Mouse (Mus musculus) limb, embryonic 14.5 days (tissue): Measurements from ENCODE around the gene Slc4a1. TPM values are rescaled to one million over a fixed set of nuclear protein-coding genes. Genes with fewer than 3 reads are reported as not detected.

ENCODE experiments used
- ATAC-seq: fragments of 200-750 bp; cut with Nextera tagmentation; 2 replicates; pipeline ENCODE4 v1.8.0; 2017; ENCODE audit warnings: low read depth, moderate number of reproducible peaks, moderate TSS enrichment; ENCODE audit not compliant: low FRiP score
- DNase-seq: peaks from one replicate; pipeline ENCODE4 v3.0.0-alpha.2; 2015; ENCODE audit warnings: low spot score
- H3K27ac ChIP-seq: fragments of 300-500 bp; sonication (generic); replicated peaks from 2 replicates; pipeline ENCODE4 v1.5.1; 2014; ENCODE audit warnings: low read depth, mild to moderate bottlenecking, low read length, moderate library complexity, mixed read lengths
- H3K27me3 ChIP-seq: fragments of 300-500 bp; sonication (generic); 2 replicates; pipeline ENCODE4 v1.6.1; 2014; ENCODE audit warnings: low read length, mixed read lengths; ENCODE audit not compliant: control insufficient read depth, insufficient read depth
- H3K36me3 ChIP-seq: fragments of 300-500 bp; sonication (generic); 2 replicates; pipeline ENCODE4 v1.6.1; 2014; ENCODE audit warnings: mild to moderate bottlenecking, low read length, moderate library complexity, mixed read lengths; ENCODE audit not compliant: control insufficient read depth, insufficient read depth
- H3K4me1 ChIP-seq: fragments of 300-500 bp; sonication (generic); 2 replicates; pipeline ENCODE4 v1.6.1; 2014; ENCODE audit warnings: antibody characterized with exemption, low read length, mixed read lengths; ENCODE audit not compliant: control insufficient read depth, insufficient read depth
- H3K4me2 ChIP-seq: fragments of 300-500 bp; sonication (generic); replicated peaks from 2 replicates; pipeline ENCODE4 v1.6.1; 2014; ENCODE audit warnings: low read depth, mild to moderate bottlenecking, low read length, moderate library complexity; ENCODE audit not compliant: severe bottlenecking
- H3K4me3 ChIP-seq: fragments of 300-500 bp; sonication (generic); replicated peaks from 2 replicates; pipeline ENCODE4 v1.5.1; 2014; ENCODE audit warnings: low read length
- H3K9ac ChIP-seq: fragments of 300-500 bp; sonication (generic); 2 replicates; pipeline ENCODE4 v1.6.1; 2014; ENCODE audit warnings: mild to moderate bottlenecking, low read depth, low read length, moderate library complexity; ENCODE audit not compliant: severe bottlenecking
- H3K9me3 ChIP-seq: fragments of 300-500 bp; sonication (generic); 2 replicates; pipeline ENCODE4 v1.6.1; 2016; ENCODE audit warnings: low read length; ENCODE audit not compliant: control insufficient read depth
- POLR2A ChIP-seq: fragments of 200-500 bp; IDR thresholded peaks from 2 replicates; pipeline ENCODE4 v1.8.0; 2012; ENCODE audit warnings: inconsistent platforms, mild to moderate bottlenecking, moderate library complexity, borderline replicate concordance; ENCODE audit not compliant: insufficient read depth, insufficient read length; ENCODE audit errors: extremely low read depth
- WGBS: fragments of 180-500 bp; shearing (Covaris S2); extraction: QIAGEN DNeasy Blood & Tissue Kit; methylation state at CpG from one replicate; pipeline ENCODE4 v1.1.7; 2014; 5-methylcytosine and 5-hydroxymethylcytosine counted together
- polyA plus RNA-seq, 2 experiments: library from polyadenylated mRNA; depleted of rRNA in 1 of 2; stranded (reverse) in 1 of 2; unstranded in 1 of 2; fragments of >200 nt; fragmentation: Nextera tagmentation in 1 of 2; extraction: Ambion mirVana in 1 of 2; gene quantifications; 2 replicates each; pipeline versions ENCODE4 v1.2.1 to v1.2.3; 2012 to 2014

The Slc4a1 gene
- polyA plus RNA-seq, 2 experiments = 3.5 to 6.6 TPM

DNA sequence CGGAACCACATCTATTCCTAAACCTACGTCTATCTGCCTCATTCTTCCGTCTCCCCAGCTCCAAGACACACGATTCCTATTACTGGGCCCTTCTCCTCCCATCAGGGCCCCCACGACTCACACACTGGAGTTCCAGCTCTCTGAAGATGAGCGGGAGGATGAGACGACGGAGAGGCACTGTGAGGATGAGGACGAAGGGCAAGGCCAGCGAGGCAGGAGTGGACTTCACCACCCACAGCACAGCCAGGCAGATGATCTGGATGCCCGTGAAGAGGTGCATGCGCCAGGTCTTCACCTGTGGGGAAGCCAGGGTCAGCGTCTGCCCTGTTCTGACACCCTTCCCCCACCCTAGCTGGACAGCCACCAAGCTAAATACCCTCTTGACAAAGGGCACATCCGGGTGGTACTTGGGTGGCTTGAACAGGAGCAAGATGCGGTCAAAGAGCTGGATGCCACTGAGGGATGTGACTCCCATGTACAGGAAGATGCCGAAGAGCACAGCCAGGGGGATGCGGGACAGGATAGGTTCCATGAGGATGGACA is 15.0 kb downstream of the Slc4a1 start:
- no peaks in the 10 kb centered on the region for H3K36me3 ChIP-seq
- H3K4me3 ChIP-seq = no peak overlapping the region
- no peak for TF ChIP-seq POLR2A
- H3K9me3 ChIP-seq = no peaks in the 10 kb centered on the region
- H3K4me1 ChIP-seq = no peaks in the 10 kb centered on the region
- no peak overlapping the region for H3K9ac ChIP-seq
- H3K27ac ChIP-seq = no peak overlapping the region
- H3K4me2 ChIP-seq = no peak overlapping the region
- 87% methylated on average over 17 of the region's 17 CpGs for WGBS
- no peaks in the 10 kb centered on the region for H3K27me3 ChIP-seq
- no peak for ATAC-seq
- DNase-seq = no peak

DNA sequence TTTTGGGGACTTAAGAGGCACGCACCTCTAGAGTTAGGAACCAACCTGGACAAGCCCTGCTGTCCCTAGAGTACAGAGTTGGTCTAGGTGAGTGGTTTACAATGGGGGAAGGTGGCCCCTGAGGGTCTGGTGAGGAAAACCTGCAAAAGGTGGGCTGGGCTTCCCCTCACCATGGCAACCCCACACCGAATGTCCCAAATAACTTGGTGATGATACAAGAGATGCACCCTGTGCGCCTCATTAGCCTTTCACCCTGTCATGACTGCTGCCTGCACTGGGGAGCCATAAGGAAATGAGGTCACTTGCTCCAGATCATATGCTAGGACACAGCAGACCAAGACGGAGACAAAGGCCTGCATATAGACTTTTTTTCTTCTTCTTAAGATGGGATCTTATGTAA is 15.6 kb downstream of the Slc4a1 start:
- TF ChIP-seq POLR2A = no peak
- Histone ChIP-seq H3K27ac (no peak overlapping the region), H3K4me1 (no peaks in the 10 kb centered on the region), H3K4me2 (no peak overlapping the region), H3K27me3 (no peaks in the 10 kb centered on the region), H3K4me3 (no peak overlapping the region), H3K9ac (no peak overlapping the region), H3K36me3 (no peaks in the 10 kb centered on the region), H3K9me3 (no peaks in the 10 kb centered on the region)
- DNase-seq = no peak
- WGBS = 83% methylated on average over 4 of the region's 4 CpGs
- ATAC-seq = no peak

DNA sequence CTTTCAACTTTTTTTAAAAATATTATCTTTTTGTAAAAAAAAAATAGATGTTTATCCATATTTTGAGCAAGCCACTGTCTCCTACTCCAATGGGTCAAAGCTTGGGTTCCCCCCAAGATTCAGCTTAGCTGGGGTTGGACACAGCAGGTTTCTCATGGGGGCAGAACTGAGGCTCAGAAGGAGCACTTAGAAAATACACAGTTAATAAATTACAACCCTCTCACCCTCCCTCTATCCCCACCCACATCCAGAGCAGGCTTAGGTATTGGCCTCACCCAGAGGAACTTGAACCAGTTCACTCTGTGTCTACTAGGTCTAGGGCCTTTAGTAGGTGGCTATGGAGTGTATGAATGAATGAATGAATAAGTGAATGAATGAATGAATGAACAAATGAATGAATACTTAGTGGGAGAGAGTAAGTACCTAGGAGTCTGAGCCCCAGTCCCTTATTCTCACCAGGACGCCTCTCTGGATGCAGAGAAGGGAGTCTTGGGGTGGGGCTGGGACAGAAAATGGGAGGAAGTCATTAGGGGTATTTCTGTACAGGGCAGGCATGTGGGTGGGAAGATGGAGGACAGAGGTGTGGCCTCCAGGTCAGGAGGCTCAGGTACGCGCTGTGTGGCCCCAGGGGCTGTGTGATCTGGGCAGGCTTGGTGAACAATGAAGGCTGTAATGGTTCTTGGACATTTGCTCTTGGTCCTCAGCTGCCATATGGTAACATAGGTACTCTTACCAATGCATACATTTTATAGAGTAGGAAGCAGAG is 16.6 kb downstream of the Slc4a1 start:
- no peak for TF ChIP-seq POLR2A
- no peaks in the 10 kb centered on the region for H3K27me3 ChIP-seq
- no peak overlapping the region for H3K4me2 ChIP-seq
- no peaks in the 10 kb centered on the region for H3K9me3 ChIP-seq
- no peaks in the 10 kb centered on the region for H3K36me3 ChIP-seq
- H3K4me1 ChIP-seq = no peaks in the 10 kb centered on the region
- H3K27ac ChIP-seq = no peak overlapping the region
- 88% methylated on average over 3 of the region's 3 CpGs for WGBS
- H3K4me3 ChIP-seq = no peak overlapping the region
- DNase-seq = no peak
- H3K9ac ChIP-seq = no peak overlapping the region
- no peak for ATAC-seq

DNA sequence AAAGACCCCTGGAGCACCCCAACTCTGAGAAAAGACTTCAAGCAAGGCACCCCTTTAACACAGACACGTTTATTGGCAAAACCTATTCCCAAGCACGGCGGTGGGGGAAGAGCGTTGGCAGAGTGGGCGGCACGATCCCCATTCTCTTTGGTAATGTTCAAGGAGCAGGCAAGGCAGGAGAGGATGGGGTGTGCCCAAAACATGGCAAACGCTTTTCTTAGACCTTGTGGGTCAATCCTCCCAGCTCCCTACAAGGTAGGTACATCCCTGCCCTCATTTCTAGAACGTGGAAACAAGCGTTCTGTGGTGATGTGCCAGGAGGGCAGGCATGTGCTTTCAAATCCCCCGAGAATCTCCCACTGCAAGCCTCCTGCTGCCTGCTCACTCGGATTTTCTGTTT is 17.2 kb downstream of the Slc4a1 start:
- Histone ChIP-seq H3K9me3 (no peaks in the 10 kb centered on the region), H3K4me3 (no peak overlapping the region), H3K27me3 (no peaks in the 10 kb centered on the region), H3K4me2 (no peak overlapping the region), H3K4me1 (no peaks in the 10 kb centered on the region), H3K27ac (no peak overlapping the region), H3K36me3 (no peaks in the 10 kb centered on the region), H3K9ac (no peak overlapping the region)
- WGBS = 83% methylated on average over 11 of the region's 11 CpGs
- no peak for TF ChIP-seq POLR2A
- no peak for ATAC-seq
- DNase-seq = no peak

DNA sequence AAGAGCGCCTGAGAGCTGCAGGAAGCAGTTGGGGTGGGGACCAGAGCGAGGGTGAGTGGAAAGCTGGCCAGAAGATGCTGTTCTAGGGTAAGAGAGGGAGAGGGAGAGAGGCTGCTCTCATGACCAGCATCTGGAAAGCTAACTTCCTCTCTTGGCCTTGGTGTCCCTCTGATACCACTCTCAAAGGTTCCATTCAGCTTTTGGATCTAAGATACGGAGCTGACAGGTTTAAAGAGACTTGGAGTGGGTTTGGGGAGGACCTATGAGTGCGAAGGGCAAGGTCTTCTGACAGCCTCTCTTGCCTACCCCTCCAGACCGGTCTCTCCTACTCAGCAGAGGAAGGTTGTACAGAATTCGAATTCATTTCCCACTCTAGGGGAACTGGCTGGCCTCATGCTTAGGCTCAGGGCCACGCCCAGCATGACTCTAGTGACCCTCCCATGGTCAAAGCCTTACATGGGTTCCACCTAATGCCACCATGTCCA is 17.9 kb downstream of the Slc4a1 start:
- no peaks in the 10 kb centered on the region for H3K27me3 ChIP-seq
- H3K36me3 ChIP-seq = no peaks in the 10 kb centered on the region
- no peak overlapping the region for H3K4me2 ChIP-seq
- 85% methylated on average over 7 of the region's 7 CpGs for WGBS
- no peak overlapping the region for H3K27ac ChIP-seq
- no peak for DNase-seq
- H3K4me3 ChIP-seq = no peak overlapping the region
- no peak overlapping the region for H3K9ac ChIP-seq
- TF ChIP-seq POLR2A = no peak
- H3K4me1 ChIP-seq = no peaks in the 10 kb centered on the region
- no peaks in the 10 kb centered on the region for H3K9me3 ChIP-seq
- no peak for ATAC-seq
